Mouse (Mus musculus) ES-Bruce4 (cell line): ENCODE data around the gene Gipr.
A peak's percentile ranks its signal among the peaks of the same experiment; 100 is the strongest.

Experiments
- CTCF ChIP-seq: IDR thresholded peaks from one replicate; pipeline ENCODE4 v1.8.1; 2011; ENCODE audit warnings: low read depth, low read length
- EP300 ChIP-seq: IDR thresholded peaks from 2 replicates; pipeline ENCODE4 v1.6.1; 2011; ENCODE audit warnings: low read depth, low read length; ENCODE audit not compliant: insufficient read depth

DNA sequence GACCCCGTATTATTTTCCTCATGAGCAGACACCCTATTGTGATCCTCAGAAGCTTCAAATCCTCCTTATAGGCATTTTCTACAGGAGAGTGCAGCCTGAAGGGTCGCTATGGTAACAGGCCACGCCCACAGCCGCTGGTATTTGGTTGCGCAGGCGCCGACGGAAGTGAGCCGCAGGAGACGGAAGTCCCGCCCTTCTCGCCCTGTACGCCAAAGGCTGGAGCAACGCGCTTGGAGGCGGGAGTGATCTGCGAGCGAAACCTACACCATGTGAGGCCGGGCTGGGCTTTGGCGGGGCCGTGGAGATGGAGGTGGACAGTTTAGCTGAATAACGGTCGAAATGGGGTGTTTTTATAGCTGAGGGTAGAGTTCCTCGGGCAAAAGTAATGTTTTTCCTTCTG, 16.3 kb downstream of the Gipr start, which contains the start of gene Snrpd2:
- TF ChIP-seq CTCF (no peak), EP300 (0 out of 2 replicates have a peak, but pooled peaks have one; percentile 23)
